Mouse (Mus musculus): Measurements from ENCODE around the gene B3gat1. TPM values are rescaled to one million over a fixed set of nuclear protein-coding genes. Genes with fewer than 3 reads are reported as not detected.

B3gat1 gene
- polyA plus RNA-seq, 1 experiment from 2014 or later, result 0.04 TPM

DNA sequence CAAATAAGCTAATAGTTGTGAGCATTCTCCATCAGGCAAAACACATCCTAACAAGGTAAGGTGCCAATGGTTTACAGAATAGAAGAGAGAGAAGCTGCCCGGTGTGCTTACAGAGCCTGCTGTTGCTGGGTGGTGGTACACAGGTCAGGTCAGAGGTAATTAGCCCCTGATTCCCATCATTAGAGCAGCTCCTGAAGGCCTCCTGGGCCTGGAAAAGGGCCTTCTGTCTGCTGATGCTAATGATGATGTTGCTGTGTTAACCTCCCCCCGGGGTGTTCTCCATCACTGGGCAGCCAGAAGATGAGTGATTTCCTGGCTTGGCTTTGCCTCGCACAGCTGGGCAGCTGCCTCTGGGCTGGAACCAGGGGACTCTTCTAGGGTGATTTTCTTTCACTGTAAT, 15.1 kb upstream of the B3gat1 start:
- Histone ChIP-seq H3K9ac (ENCODE audit: low read depth, low read length) (no peak overlapping the region), H3K27me3 (ENCODE audit: control insufficient read depth, insufficient read depth, low read length) (no peaks in the 10 kb centered on the region), H3K4me1 (ENCODE audit: control insufficient read depth, insufficient read depth, low read length) (no peaks in the 10 kb centered on the region), H3K4me3 (ENCODE audit: low read depth, low read length) (no peak overlapping the region), H3K36me3 (ENCODE audit: control insufficient read depth, insufficient read depth, low read length) (no peaks in the 10 kb centered on the region), H3K9me3 (replicated peaks; ENCODE audit: control insufficient read depth, low read length) (no peaks in the 10 kb centered on the region), H3K4me2 (no peak overlapping the region), H3K27ac (ENCODE audit: low read depth, low read length) (no peak overlapping the region)
- WGBS (ENCODE audit: insufficient replicate concordance), result 42% methylated on average over 3 of the region's 3 CpGs
- no peak for ATAC-seq (replicated peaks; ENCODE audit: insufficient number of reproducible peaks, low FRiP score, low TSS enrichment)

DNA sequence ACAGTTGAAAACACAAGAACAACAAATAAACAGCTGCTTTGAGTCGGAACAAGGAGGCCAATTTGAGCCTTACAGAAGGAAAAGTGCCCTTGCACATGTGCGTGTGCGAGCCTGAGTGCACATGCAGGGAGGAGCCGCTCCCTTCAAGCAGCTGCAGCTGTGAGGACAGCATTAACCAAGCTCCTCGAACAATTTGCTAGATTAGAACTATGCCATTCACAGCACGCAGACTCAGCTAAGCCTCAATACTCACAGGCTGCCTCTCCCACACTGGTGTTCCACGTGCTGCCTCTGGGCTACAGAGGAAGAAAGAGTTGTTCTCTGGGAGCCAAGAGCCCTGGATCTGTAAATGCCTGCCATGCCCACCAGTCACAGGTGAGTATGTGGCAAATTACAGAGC, 11.8 kb upstream of the B3gat1 start:
- H3K27ac ChIP-seq (ENCODE audit: low read depth, low read length), result no peak overlapping the region
- H3K9me3 ChIP-seq (replicated peaks; ENCODE audit: control insufficient read depth, low read length), result no peaks in the 10 kb centered on the region
- H3K4me3 ChIP-seq (ENCODE audit: low read depth, low read length), result no peak overlapping the region
- 66% methylated on average over 7 of the region's 7 CpGs for WGBS (ENCODE audit: insufficient replicate concordance)
- no peak overlapping the region for H3K4me2 ChIP-seq
- no peaks in the 10 kb centered on the region for H3K36me3 ChIP-seq (ENCODE audit: control insufficient read depth, insufficient read depth, low read length)
- H3K9ac ChIP-seq (ENCODE audit: low read depth, low read length), result no peak overlapping the region
- H3K27me3 ChIP-seq (ENCODE audit: control insufficient read depth, insufficient read depth, low read length), result no peaks in the 10 kb centered on the region
- ATAC-seq (replicated peaks; ENCODE audit: insufficient number of reproducible peaks, low FRiP score, low TSS enrichment), result no peak
- H3K4me1 ChIP-seq (ENCODE audit: control insufficient read depth, insufficient read depth, low read length), result no peaks in the 10 kb centered on the region

DNA sequence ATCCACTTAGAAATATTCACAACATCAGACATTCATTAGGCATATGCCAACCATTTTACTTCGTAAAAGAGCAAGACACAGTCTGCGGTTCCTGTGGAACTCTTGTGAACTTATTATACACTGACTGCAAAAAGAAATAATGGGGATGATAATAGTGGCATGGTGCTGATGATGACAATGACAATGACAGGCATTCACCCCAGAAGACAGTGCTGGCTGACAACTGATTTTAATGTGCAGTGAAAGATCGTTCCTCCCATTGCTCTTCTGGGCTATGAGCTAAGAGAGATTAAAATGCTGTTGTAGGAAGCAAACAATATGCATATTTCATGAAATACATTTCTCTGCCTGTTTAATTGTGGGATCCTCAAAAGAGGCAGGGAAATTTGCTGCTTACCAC, 7.8 kb upstream of the B3gat1 start:
- H3K27ac ChIP-seq (ENCODE audit: low read depth, low read length), result no peak overlapping the region
- 83% methylated on average over 3 of the region's 3 CpGs for WGBS (ENCODE audit: insufficient replicate concordance)
- H3K4me1 ChIP-seq (ENCODE audit: control insufficient read depth, insufficient read depth, low read length), result no peaks in the 10 kb centered on the region
- H3K4me3 ChIP-seq (ENCODE audit: low read depth, low read length), result no peak overlapping the region
- H3K4me2 ChIP-seq, result no peak overlapping the region
- H3K9ac ChIP-seq (ENCODE audit: low read depth, low read length), result no peak overlapping the region
- no peaks in the 10 kb centered on the region for H3K36me3 ChIP-seq (ENCODE audit: control insufficient read depth, insufficient read depth, low read length)
- no peak for ATAC-seq (replicated peaks; ENCODE audit: insufficient number of reproducible peaks, low FRiP score, low TSS enrichment)
- H3K9me3 ChIP-seq (replicated peaks; ENCODE audit: control insufficient read depth, low read length), result no peaks in the 10 kb centered on the region
- no peaks in the 10 kb centered on the region for H3K27me3 ChIP-seq (ENCODE audit: control insufficient read depth, insufficient read depth, low read length)

DNA sequence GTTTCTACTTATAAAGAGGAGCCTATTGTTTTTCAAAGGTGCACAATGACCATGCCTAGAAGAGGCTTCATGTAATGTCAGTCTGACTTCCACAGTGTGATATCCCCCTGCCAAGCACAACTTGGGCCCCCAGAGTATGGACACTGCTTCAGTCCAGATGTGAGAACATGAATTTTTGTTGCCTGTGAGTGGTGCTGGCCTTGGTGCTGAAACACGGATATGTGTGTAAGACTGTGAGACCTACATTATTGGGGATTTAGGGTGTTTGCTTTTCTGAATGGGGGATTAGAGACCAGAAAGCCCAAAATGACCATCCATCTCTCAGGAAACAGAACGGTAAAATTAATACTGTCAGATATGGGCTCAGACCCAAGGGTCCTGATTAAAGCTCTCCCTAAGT, 6.1 kb upstream of the B3gat1 start:
- H3K36me3 ChIP-seq (ENCODE audit: control insufficient read depth, insufficient read depth, low read length), result no peaks in the 10 kb centered on the region
- peaks cover 14% of the 10 kb centered on the region; the same call in 1 of the 2 replicates for H3K27me3 ChIP-seq (ENCODE audit: control insufficient read depth, insufficient read depth, low read length)
- H3K4me3 ChIP-seq (ENCODE audit: low read depth, low read length), result no peak overlapping the region
- H3K27ac ChIP-seq (ENCODE audit: low read depth, low read length), result no peak overlapping the region
- H3K9me3 ChIP-seq (replicated peaks; ENCODE audit: control insufficient read depth, low read length), result no peaks in the 10 kb centered on the region
- no peak overlapping the region for H3K4me2 ChIP-seq
- no peak overlapping the region for H3K9ac ChIP-seq (ENCODE audit: low read depth, low read length)
- WGBS (ENCODE audit: insufficient replicate concordance), result 54% methylated on average over 2 of the region's 2 CpGs
- H3K4me1 ChIP-seq (ENCODE audit: control insufficient read depth, insufficient read depth, low read length), result no peaks in the 10 kb centered on the region
- no peak for ATAC-seq (replicated peaks; ENCODE audit: insufficient number of reproducible peaks, low FRiP score, low TSS enrichment)

DNA sequence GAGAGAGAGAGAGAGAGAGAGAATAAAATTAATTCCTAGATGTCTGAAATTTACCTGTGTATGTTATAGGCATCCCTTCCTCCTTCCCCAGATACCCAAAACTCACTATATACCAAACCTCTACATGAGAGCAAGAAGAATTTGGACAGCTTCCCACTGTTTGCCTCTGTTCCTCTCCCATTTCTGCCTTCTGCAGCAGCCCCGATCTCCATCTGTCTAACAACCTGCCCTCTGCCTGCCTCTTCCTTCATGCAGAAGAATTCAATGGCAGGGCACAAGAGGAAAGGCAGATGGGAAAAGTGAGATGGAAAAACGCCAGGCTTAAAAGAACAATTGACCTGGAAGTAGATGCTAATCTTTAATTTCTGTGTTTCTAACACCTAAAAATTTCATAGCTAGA, 5.0 kb upstream of the B3gat1 start:
- ATAC-seq (replicated peaks; ENCODE audit: insufficient number of reproducible peaks, low FRiP score, low TSS enrichment), result no peak
- Histone ChIP-seq H3K9ac (ENCODE audit: low read depth, low read length) (no peak overlapping the region), H3K4me2 (no peak overlapping the region), H3K4me3 (ENCODE audit: low read depth, low read length) (no peak overlapping the region), H3K27me3 (ENCODE audit: control insufficient read depth, insufficient read depth, low read length) (peaks cover 24% of the 10 kb centered on the region), H3K36me3 (ENCODE audit: control insufficient read depth, insufficient read depth, low read length) (no peaks in the 10 kb centered on the region), H3K4me1 (ENCODE audit: control insufficient read depth, insufficient read depth, low read length) (no peaks in the 10 kb centered on the region; the same call in 1 of the 2 replicates), H3K27ac (ENCODE audit: low read depth, low read length) (no peak overlapping the region), H3K9me3 (replicated peaks; ENCODE audit: control insufficient read depth, low read length) (no peaks in the 10 kb centered on the region)
- WGBS (ENCODE audit: insufficient replicate concordance), result 62% methylated on average over 2 of the region's 2 CpGs

DNA sequence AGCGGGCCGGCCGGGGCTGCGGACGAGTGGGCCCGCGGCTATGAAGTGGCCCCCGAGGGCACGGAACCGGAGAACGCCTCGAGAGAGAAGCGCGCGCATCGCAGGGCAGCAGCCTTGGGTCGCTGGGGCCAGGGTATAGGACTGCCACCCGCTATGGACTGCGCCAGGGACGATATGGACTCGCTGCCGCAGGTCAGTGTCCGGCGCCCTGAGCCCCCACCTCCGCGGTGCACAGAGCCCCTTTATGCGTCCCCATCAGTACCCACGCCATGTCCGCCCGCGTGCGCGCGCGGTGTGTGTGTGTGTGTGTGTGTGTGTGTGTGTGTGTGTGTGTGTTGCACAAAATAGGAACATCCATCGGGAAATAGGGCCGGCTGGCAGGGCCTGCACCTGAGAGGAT, 458 bp downstream of the B3gat1 start:
- peak overlapping the region; percentile 28; the same call in 1 of the 2 replicates for H3K9ac ChIP-seq (ENCODE audit: low read depth, low read length)
- ATAC-seq (replicated peaks; ENCODE audit: insufficient number of reproducible peaks, low FRiP score, low TSS enrichment), result 0 out of 2 replicates have a peak, but pooled peaks have one; percentile 56
- 2% methylated on average over 35 of the region's 37 CpGs for WGBS (ENCODE audit: insufficient replicate concordance)
- peak overlapping the region; percentile 55 for H3K4me3 ChIP-seq (ENCODE audit: low read depth, low read length)
- H3K27ac ChIP-seq (ENCODE audit: low read depth, low read length), result no peak overlapping the region
- no peaks in the 10 kb centered on the region; the same call in 1 of the 2 replicates for H3K4me1 ChIP-seq (ENCODE audit: control insufficient read depth, insufficient read depth, low read length)
- no peaks in the 10 kb centered on the region for H3K9me3 ChIP-seq (replicated peaks; ENCODE audit: control insufficient read depth, low read length)
- H3K4me2 ChIP-seq, result peak overlapping the region; percentile 95
- H3K27me3 ChIP-seq (ENCODE audit: control insufficient read depth, insufficient read depth, low read length), result peaks cover 53% of the 10 kb centered on the region
- H3K36me3 ChIP-seq (ENCODE audit: control insufficient read depth, insufficient read depth, low read length), result no peaks in the 10 kb centered on the region

DNA sequence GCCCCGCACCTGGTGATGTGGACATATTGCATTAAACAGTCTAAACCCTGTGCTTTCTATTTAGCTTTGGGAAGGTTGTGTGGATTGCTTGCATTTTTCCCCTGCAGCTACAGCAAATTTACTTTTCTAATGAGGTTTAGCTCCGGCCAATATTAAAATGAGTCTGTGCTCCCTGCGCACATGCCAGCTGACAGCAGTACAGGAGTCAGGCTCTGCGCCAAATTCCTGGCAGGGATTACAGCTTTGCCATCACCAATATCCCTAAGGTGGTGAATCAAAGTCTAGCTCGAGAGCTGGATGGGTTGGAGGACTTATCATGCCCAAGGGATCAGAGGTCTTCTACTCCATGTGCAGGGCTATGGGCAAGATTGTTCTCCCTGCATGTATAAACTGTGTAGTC, 3.6 kb downstream of the B3gat1 start:
- Histone ChIP-seq H3K4me1 (ENCODE audit: control insufficient read depth, insufficient read depth, low read length) (no peaks in the 10 kb centered on the region; the same call in 1 of the 2 replicates), H3K36me3 (ENCODE audit: control insufficient read depth, insufficient read depth, low read length) (no peaks in the 10 kb centered on the region), H3K9me3 (replicated peaks; ENCODE audit: control insufficient read depth, low read length) (no peaks in the 10 kb centered on the region), H3K27ac (ENCODE audit: low read depth, low read length) (no peak overlapping the region), H3K27me3 (ENCODE audit: control insufficient read depth, insufficient read depth, low read length) (peaks cover 45% of the 10 kb centered on the region), H3K9ac (ENCODE audit: low read depth, low read length) (no peak overlapping the region), H3K4me3 (ENCODE audit: low read depth, low read length) (no peak overlapping the region), H3K4me2 (no peak overlapping the region)
- no peak for ATAC-seq (replicated peaks; ENCODE audit: insufficient number of reproducible peaks, low FRiP score, low TSS enrichment)
- 70% methylated on average over 5 of the region's 5 CpGs for WGBS (ENCODE audit: insufficient replicate concordance)

DNA sequence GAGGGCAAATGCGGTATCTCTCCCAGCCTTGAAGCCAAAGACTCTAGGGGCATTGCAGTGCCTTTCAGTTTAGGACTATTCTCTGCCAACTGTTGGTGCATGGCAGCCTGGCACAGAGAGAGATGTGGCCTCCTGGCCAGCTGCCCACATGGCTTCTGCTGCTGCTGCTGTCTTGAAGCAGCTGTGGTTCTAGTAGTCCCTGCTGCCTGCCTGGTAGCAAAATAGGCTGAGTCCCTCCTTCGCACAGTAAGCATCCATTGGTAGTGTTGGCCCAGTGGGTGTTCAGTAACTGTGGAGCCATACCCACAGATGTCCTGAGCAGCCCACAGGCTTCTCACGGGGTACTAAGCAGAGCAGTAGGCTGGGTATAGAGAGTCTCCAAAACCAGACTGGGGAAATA, 9.3 kb downstream of the B3gat1 start:
- no peak overlapping the region for H3K27ac ChIP-seq (ENCODE audit: low read depth, low read length)
- no peak for ATAC-seq (replicated peaks; ENCODE audit: insufficient number of reproducible peaks, low FRiP score, low TSS enrichment)
- H3K4me1 ChIP-seq (ENCODE audit: control insufficient read depth, insufficient read depth, low read length), result no peaks in the 10 kb centered on the region
- H3K4me3 ChIP-seq (ENCODE audit: low read depth, low read length), result no peak overlapping the region
- WGBS (ENCODE audit: insufficient replicate concordance), result 75% methylated on average over 3 of the region's 3 CpGs
- no peak overlapping the region for H3K9ac ChIP-seq (ENCODE audit: low read depth, low read length)
- no peaks in the 10 kb centered on the region for H3K36me3 ChIP-seq (ENCODE audit: control insufficient read depth, insufficient read depth, low read length)
- no peak overlapping the region for H3K4me2 ChIP-seq
- H3K9me3 ChIP-seq (replicated peaks; ENCODE audit: control insufficient read depth, low read length), result no peaks in the 10 kb centered on the region
- H3K27me3 ChIP-seq (ENCODE audit: control insufficient read depth, insufficient read depth, low read length), result peaks cover 3% of the 10 kb centered on the region; the same call in 1 of the 2 replicates

DNA sequence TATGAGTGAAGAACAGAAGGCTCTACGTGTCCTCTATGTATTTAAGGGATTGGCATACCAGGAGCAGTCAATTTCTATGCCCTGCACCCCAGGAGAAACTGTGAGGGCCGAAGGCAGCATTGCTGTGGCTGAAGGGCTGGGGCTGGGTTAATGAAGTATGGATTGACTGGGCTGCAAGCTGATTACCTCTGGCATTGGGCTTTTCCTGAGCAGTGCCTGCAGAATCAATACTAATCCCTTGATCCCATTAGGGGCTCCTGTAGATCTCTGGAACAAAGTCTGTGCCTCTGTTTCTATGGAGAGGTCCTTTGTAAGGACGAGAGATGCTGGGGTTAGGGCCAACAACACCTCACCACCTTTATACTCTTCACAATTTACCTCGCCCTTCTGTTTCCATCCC, 13.6 kb downstream of the B3gat1 start:
- 48% methylated on average over 4 of the region's 4 CpGs for WGBS (ENCODE audit: insufficient replicate concordance)
- H3K9me3 ChIP-seq (replicated peaks; ENCODE audit: control insufficient read depth, low read length), result no peaks in the 10 kb centered on the region

More for the DNA sequence above, 13.6 kb downstream of the B3gat1 start:
- no peak overlapping the region for H3K9ac ChIP-seq (ENCODE audit: low read depth, low read length)
- H3K36me3 ChIP-seq (ENCODE audit: control insufficient read depth, insufficient read depth, low read length), result no peaks in the 10 kb centered on the region
- H3K4me2 ChIP-seq, result no peak overlapping the region
- no peaks in the 10 kb centered on the region for H3K27me3 ChIP-seq (ENCODE audit: control insufficient read depth, insufficient read depth, low read length)
- no peaks in the 10 kb centered on the region for H3K4me1 ChIP-seq (ENCODE audit: control insufficient read depth, insufficient read depth, low read length)
- H3K27ac ChIP-seq (ENCODE audit: low read depth, low read length), result no peak overlapping the region
- no peak for ATAC-seq (replicated peaks; ENCODE audit: insufficient number of reproducible peaks, low FRiP score, low TSS enrichment)
- H3K4me3 ChIP-seq (ENCODE audit: low read depth, low read length), result no peak overlapping the region

Measured in heart, embryonic 11.5 days (tissue).